Mouse (Mus musculus) B cell, adult 2 months (primary cell): ENCODE results near the gene Tbxas1.
A peak's percentile ranks its signal among the peaks of the same experiment; 100 is the strongest.

ENCODE experiments used
- DNase-seq, 2 experiments: peaks; one replicate each; pipeline ENCODE4 v3.0.0; 2022

The Tbxas1 gene

GRCm38 (mm10) chr6:39005267-39005944 lies 130.2 kb downstream of the Tbxas1 start:
- DNase-seq = no peak

- peak in 1 of 2 experiments; percentile 18 for DNase-seq
These were observed 130.9 kb downstream of the Tbxas1 start for GRCm38 (mm10) chr6:39005945-39006572.

- DNase-seq = peak; percentile 78 to 80
These were observed 132.0 kb downstream of the Tbxas1 start for GRCm38 (mm10) chr6:39007223-39007622.

GRCm38 (mm10) chr6:39008116-39008515 lies 132.9 kb downstream of the Tbxas1 start:
- DNase-seq = peak; percentile 52 to 61

GRCm38 (mm10) chr6:39013034-39013832 lies 138.0 kb downstream of the Tbxas1 start:
- no peak for DNase-seq

GRCm38 (mm10) chr6:39017942-39018341 lies 142.7 kb downstream of the Tbxas1 start:
- DNase-seq = no peak

- DNase-seq = peak; percentile 66 to 68
These were observed 143.6 kb downstream of the Tbxas1 start for GRCm38 (mm10) chr6:39018805-39019204.

GRCm38 (mm10) chr6:39019219-39019618 lies 144.0 kb downstream of the Tbxas1 start:
- DNase-seq = no peak

- DNase-seq = no peak
These were observed 146.7 kb downstream of the Tbxas1 start for GRCm38 (mm10) chr6:39021909-39022308.

- no peak for DNase-seq
These were observed 147.4 kb downstream of the Tbxas1 start for GRCm38 (mm10) chr6:39022461-39023181.

- DNase-seq = no peak
These were observed 149.4 kb downstream of the Tbxas1 start for GRCm38 (mm10) chr6:39024631-39025030.

- DNase-seq = no peak
These were observed 149.8 kb downstream of the Tbxas1 start for GRCm38 (mm10) chr6:39025038-39025437.

- DNase-seq = no peak
These were observed 155.5 kb downstream of the Tbxas1 start for GRCm38 (mm10) chr6:39030714-39031113.

- DNase-seq = no peak
These were observed 158.5 kb downstream of the Tbxas1 start for GRCm38 (mm10) chr6:39033676-39034075.

- DNase-seq = no peak
These were observed 159.8 kb downstream of the Tbxas1 start for GRCm38 (mm10) chr6:39035039-39035438.

GRCm38 (mm10) chr6:39036204-39036603 lies 161.0 kb downstream of the Tbxas1 start:
- DNase-seq = no peak

GRCm38 (mm10) chr6:39040451-39040850 lies 165.2 kb downstream of the Tbxas1 start:
- DNase-seq = no peak

- no peak for DNase-seq
These were observed 173.9 kb downstream of the Tbxas1 start for GRCm38 (mm10) chr6:39049141-39049540.

GRCm38 (mm10) chr6:39050836-39051235 lies 175.6 kb downstream of the Tbxas1 start:
- DNase-seq = no peak

GRCm38 (mm10) chr6:39051799-39052556 lies 176.8 kb downstream of the Tbxas1 start:
- no peak for DNase-seq

- DNase-seq = no peak
These were observed 177.4 kb downstream of the Tbxas1 start for GRCm38 (mm10) chr6:39052636-39053035.

GRCm38 (mm10) chr6:39054206-39054864 lies 179.1 kb downstream of the Tbxas1 start:
- DNase-seq = no peak
